ENCODE assay signal across 29 mouse cellular contexts in the genomic region with DNA sequence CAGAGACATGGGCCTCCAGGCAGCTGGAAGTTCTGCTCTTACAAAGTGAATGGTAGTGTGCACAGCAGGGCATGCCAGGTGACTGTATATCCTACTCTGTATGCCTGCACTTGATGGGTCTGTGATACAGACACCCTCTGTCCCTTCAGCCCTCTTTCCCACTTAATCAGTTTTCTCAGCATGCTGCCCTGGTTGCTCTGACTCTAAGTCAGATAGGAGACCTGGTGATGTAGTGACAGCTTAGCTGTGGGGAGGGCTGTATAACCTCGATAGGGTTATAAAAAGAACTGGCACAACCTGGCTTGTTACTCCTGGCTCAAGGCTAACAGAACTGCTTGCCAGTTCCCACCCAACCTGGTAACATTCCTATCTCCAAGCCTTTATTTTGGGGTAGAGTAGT. TPM values are rescaled to one million over a fixed set of nuclear protein-coding genes. Genes with fewer than 3 reads are reported as not detected.
A peak's percentile ranks its signal among the peaks of the same experiment; 100 is the strongest.
DNase-seq lines count a peak whose midpoint lies in the region; TF ChIP-seq lines count a peak whose summit lies in the region.
"Had no signal": no experiment of that assay in that cellular context is flagged by ENCODE, and none has a peak within 500 bp of the region (broad histone marks: within the 10 kb centered on the region; RNA-seq: fewer than 3 reads in every experiment).

No protein-coding gene starts in this region.

- H3K27me3 ChIP-seq in cerebellum, adult 2 months (ENCODE audit: control insufficient read depth, insufficient read depth, low read length), result no peaks in the 10 kb centered on the region
- H3K27me3 ChIP-seq: embryonic facial prominence, embryonic 15.5 days; forebrain, embryonic 12.5 days; hindbrain, embryonic 12.5 days; limb, embryonic 12.5 days; liver, embryonic 12.5 days; neural tube, embryonic 12.5 days had no signal

- no peak for TF ChIP-seq CTCF in gastrocnemius, adult 2 months (IDR thresholded peaks at IDR 0.05)
- no peak for TF ChIP-seq CTCF in cerebellum, adult 2 months (IDR thresholded peaks at IDR 0.05; ENCODE audit: borderline replicate concordance, insufficient read depth, low read depth, low read length)

- no peak overlapping the region for H3K4me3 ChIP-seq in gastrocnemius, adult 2 months
- peak overlapping the region; percentile 32 for H3K4me3 ChIP-seq in cerebellum, adult 2 months (replicated peaks; ENCODE audit: insufficient read depth, low read depth, low read length)
- H3K4me3 ChIP-seq: embryonic facial prominence, embryonic 10.5 days; embryonic facial prominence, embryonic 15.5 days; forebrain, embryonic 12.5 days; hindbrain, embryonic 12.5 days; limb, embryonic 12.5 days; liver, embryonic 12.5 days; neural tube, embryonic 12.5 days had no signal

- no peak for TF ChIP-seq POLR2A in cerebellum, adult 2 months (IDR thresholded peaks at IDR 0.05; ENCODE audit: borderline replicate concordance, insufficient read depth, low read length)

- DNase-seq in gastrocnemius, adult 2 months, result no peak
- DNase-seq in gastrocnemius, postnatal 25 days, result no peak
- DNase-seq in brain, adult 2 months (ENCODE audit: low read depth, low spot score), result peak; percentile 93
- peak; percentile 77 to 89 for DNase-seq in cerebellum, adult 2 months
- peak; percentile 33 to 72 for DNase-seq in cerebellum, postnatal 14 days
- no peak for DNase-seq in right cerebral cortex, postnatal 10 days (ENCODE audit: low spot score in 2 of 2)
- no peak for DNase-seq in adrenal gland, adult 8-10 months
- DNase-seq: adrenal gland, postnatal 10 days; forebrain, postnatal 0 days; gastrocnemius, postnatal 36 days; heart, postnatal 14 days; kidney, adult 9 months; kidney, postnatal 10 days; layer of hippocampus, postnatal 36 days; liver, postnatal 0 days; lung, postnatal 36 days; right cerebral cortex, adult 18-20 months; right cerebral cortex, postnatal 4 days; thymus, adult 2 months; thymus, postnatal 36 days had no signal

- 14% methylated on average over 1 of the region's 1 CpGs for WGBS in cerebellum, adult 2 months

- peak overlapping the region; percentile 31; the same call in 1 of the 2 replicates for H3K27ac ChIP-seq in gastrocnemius, adult 2 months
- peak overlapping the region; percentile 83 for H3K27ac ChIP-seq in cerebellum, adult 2 months (ENCODE audit: insufficient read depth, low read length)
- H3K27ac ChIP-seq: embryonic facial prominence, embryonic 10.5 days; embryonic facial prominence, embryonic 15.5 days; forebrain, embryonic 12.5 days; hindbrain, embryonic 12.5 days; hindbrain, postnatal 0 days; limb, embryonic 12.5 days; liver, embryonic 12.5 days; neural tube, embryonic 12.5 days had no signal

- H3K4me1 ChIP-seq in cerebellum, adult 2 months (ENCODE audit: control insufficient read depth, insufficient read depth, low read length), result peaks cover 31% of the 10 kb centered on the region
- H3K4me1 ChIP-seq: embryonic facial prominence, embryonic 10.5 days; embryonic facial prominence, embryonic 15.5 days; forebrain, embryonic 12.5 days; hindbrain, embryonic 12.5 days; limb, embryonic 12.5 days; liver, embryonic 12.5 days; neural tube, embryonic 12.5 days had no signal

- intact Hi-C loops in gastrocnemius, adult 2 months (cut with DNase I), result loop anchor here (10.0 kb wide), 1 partner anchor 84 kb away; no protein-coding TSS in a partner anchor

RNA-seq across cellular contexts. Expression of a gene that starts 34.6 kb away (rescaled TPM):
- 1 to 10 TPM; 4.2 to 5.4 TPM for total RNA-seq in gastrocnemius, adult 2 months (2021)
- 1 to 10 TPM; 5.4 to 5.7 TPM for total RNA-seq in gastrocnemius, postnatal 25 days (2021)
- polyA plus RNA-seq in cerebellum, adult 2 months (2012; rRNA removed), result 3.0 and 3.5 TPM in 2 replicates
- total RNA-seq in adrenal gland, adult 8-10 months (2022), result 10 to 100 TPM in 3 of 4 experiments, 1 to 10 TPM in 1; 9.7 to 13.6 (median 10.5) TPM
- polyA plus RNA-seq: G1E had no signal

RNA-seq across cellular contexts. Expression of a gene that starts 47.7 kb away (rescaled TPM):
- 1 to 10 TPM in 1 of 2 experiments, under 1 TPM in 1; 0.67 to 1.6 TPM for total RNA-seq in gastrocnemius, adult 2 months (2021)
- total RNA-seq in gastrocnemius, postnatal 25 days (2021), result under 1 TPM; 0.54 to 0.95 TPM
- 25.2 and 32.7 TPM in 2 replicates for polyA plus RNA-seq in cerebellum, adult 2 months (2012; rRNA removed)
- total RNA-seq in adrenal gland, adult 8-10 months (2022), result under 1 TPM; 0.10 to 0.28 (median 0.25) TPM
- polyA plus RNA-seq: G1E had no signal

RNA-seq across cellular contexts. Expression of a gene that starts 52.9 kb away (rescaled TPM):
- under 1 TPM in 1 of 2 experiments, not detected in 1; 0.39 TPM for total RNA-seq in gastrocnemius, adult 2 months (2021)
- total RNA-seq in gastrocnemius, postnatal 25 days (2021), result not detected
- 0.54 and 0.81 TPM in 2 replicates for polyA plus RNA-seq in cerebellum, adult 2 months (2012; rRNA removed)
- total RNA-seq in adrenal gland, adult 8-10 months (2022), result 1 to 10 TPM; 1.4 to 4.8 (median 2.7) TPM
- total RNA-seq: G1E; gastrocnemius, postnatal 36 days had no signal
- polyA plus RNA-seq: G1E had no signal

Comparison
In these comparisons a context has a peak if more than half of its experiments do, and no peak if none do; other contexts are left out.
1. DNase-seq: peak in brain, adult 2 months (single experiment), cerebellum, adult 2 months (2 of 2) and cerebellum, postnatal 14 days (2 of 2); none in gastrocnemius, adult 2 months (single experiment), gastrocnemius, postnatal 25 days (single experiment), right cerebral cortex, postnatal 10 days (0 of 2) and adrenal gland, adult 8-10 months (single experiment).